Mouse (Mus musculus) layer of hippocampus, postnatal 36 days (tissue): ENCODE results near the gene Pcsk5. TPM values are rescaled to one million over a fixed set of nuclear protein-coding genes. Genes with fewer than 3 reads are reported as not detected.

Experiments
- DNase-seq, 2 experiments: peaks; one replicate each; pipeline ENCODE4 v3.0.0; 2022
- total RNA-seq, 2 experiments: library from RNA; stranded (reverse); gene quantifications; 2 replicates each; pipeline ENCODE4 v1.2.3; 2021

Gene Pcsk5
- total RNA-seq, 2 experiments from 2014 or later: 13.9 to 15.0 TPM

- DNase-seq: no peak
Observed at GRCm38 (mm10) chr19:17471196-17471595, 366.2 kb downstream of the Pcsk5 start.

- DNase-seq: no peak
Observed at GRCm38 (mm10) chr19:17467556-17468211, 369.7 kb downstream of the Pcsk5 start.

- DNase-seq: no peak
Observed at GRCm38 (mm10) chr19:17452001-17452400, 385.4 kb downstream of the Pcsk5 start.

GRCm38 (mm10) chr19:17443581-17443980, 393.9 kb downstream of the Pcsk5 start:
- no peak for DNase-seq

- no peak for DNase-seq
Observed at GRCm38 (mm10) chr19:17439476-17440189, 397.8 kb downstream of the Pcsk5 start.

- DNase-seq: no peak
Observed at GRCm38 (mm10) chr19:17436651-17437050, 400.8 kb downstream of the Pcsk5 start.

GRCm38 (mm10) chr19:17428561-17428914, 408.9 kb downstream of the Pcsk5 start:
- DNase-seq: no peak

- no peak for DNase-seq
Observed at GRCm38 (mm10) chr19:17427824-17428560, 409.4 kb downstream of the Pcsk5 start.

- no peak for DNase-seq
Observed at GRCm38 (mm10) chr19:17423306-17423705, 414.1 kb downstream of the Pcsk5 start.

- no peak for DNase-seq
Observed at GRCm38 (mm10) chr19:17417855-17418254, 419.6 kb downstream of the Pcsk5 start.

- DNase-seq: no peak
Observed at GRCm38 (mm10) chr19:17412915-17413459, 424.4 kb downstream of the Pcsk5 start.

- DNase-seq: no peak
Observed at GRCm38 (mm10) chr19:17410465-17411065, 426.9 kb downstream of the Pcsk5 start.

- no peak for DNase-seq
Observed at GRCm38 (mm10) chr19:17409351-17409750, 428.1 kb downstream of the Pcsk5 start.

- DNase-seq: no peak
Observed at GRCm38 (mm10) chr19:17408591-17408990, 428.8 kb downstream of the Pcsk5 start.

GRCm38 (mm10) chr19:17406823-17407222, 430.6 kb downstream of the Pcsk5 start:
- no peak for DNase-seq

GRCm38 (mm10) chr19:17403175-17403574, 434.3 kb downstream of the Pcsk5 start:
- DNase-seq: no peak

GRCm38 (mm10) chr19:17400571-17400970, 436.9 kb downstream of the Pcsk5 start:
- no peak for DNase-seq

GRCm38 (mm10) chr19:17399965-17400364, 437.5 kb downstream of the Pcsk5 start:
- no peak for DNase-seq

GRCm38 (mm10) chr19:17397922-17398321, 439.5 kb downstream of the Pcsk5 start:
- no peak for DNase-seq

GRCm38 (mm10) chr19:17396802-17397201, 440.6 kb downstream of the Pcsk5 start:
- no peak for DNase-seq

GRCm38 (mm10) chr19:17393841-17394591, 443.4 kb downstream of the Pcsk5 start, which contains the start of gene Rfk:
Gene Rfk, plus strand, starts transcription at chr19:17394043.
- DNase-seq: peak; percentile 88 to 89

- DNase-seq: no peak
Observed at GRCm38 (mm10) chr19:17392866-17393265, 444.6 kb downstream of the Pcsk5 start.
